Mouse (Mus musculus): ENCODE data around the gene Fbxo11. TPM values are rescaled to one million over a fixed set of nuclear protein-coding genes. Genes with fewer than 3 reads are reported as not detected.
A peak's percentile ranks its signal among the peaks of the same experiment; 100 is the strongest.

Fbxo11 gene
- polyA plus RNA-seq (2011; ENCODE audit: insufficient read length, low read depth, missing spikeins), result 95.7 and 110 TPM in 2 replicates

DNA sequence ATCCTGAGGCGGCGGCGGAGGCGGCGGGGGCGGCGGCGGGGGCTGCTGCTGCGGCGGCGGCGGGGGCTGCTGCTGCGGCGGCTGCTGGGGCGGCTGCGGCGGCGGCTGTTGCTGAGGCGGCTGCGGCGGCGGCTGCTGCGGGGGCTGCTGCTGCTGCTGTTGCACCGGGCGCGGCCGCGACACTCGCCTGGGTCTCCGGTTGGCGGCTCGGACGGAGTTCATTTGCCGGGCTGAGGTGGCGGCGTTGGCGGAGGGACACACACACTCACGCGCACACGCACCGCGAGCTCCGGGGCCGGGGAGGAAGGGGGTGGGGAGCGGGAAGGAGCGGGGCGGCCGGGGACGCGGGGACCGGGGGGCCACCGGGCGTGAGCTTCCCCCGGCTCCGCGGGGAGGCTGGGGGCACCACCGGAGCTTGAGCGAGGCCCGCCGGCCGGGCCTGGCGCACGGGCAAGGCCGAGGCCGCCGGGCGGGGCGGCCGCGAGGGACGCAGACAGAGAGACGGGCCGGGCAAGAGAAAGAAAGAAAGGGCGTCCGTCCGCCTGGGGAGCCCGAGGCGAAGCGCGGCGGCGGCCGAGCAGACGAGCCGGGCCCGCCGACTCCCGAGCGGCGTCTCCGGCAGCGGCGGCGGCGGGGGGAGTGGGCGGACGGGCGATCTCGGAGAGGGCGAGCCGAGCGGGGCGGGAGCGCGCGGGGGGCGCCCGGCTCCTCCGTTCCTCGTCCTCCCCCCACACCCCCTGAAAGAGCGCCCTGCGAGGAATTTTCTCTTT is at the start of gene Fbxo11:
Gene Fbxo11 (minus strand): TSS at position 261 of the 770 bp plus-strand sequence.
- H3K4me3 ChIP-seq (ENCODE audit: insufficient read depth, low read length), result peak within 1 kb of the TSS; percentile 74
- no peak for TF ChIP-seq CTCF (IDR thresholded peaks at IDR 0.05; ENCODE audit: borderline replicate concordance, insufficient read depth, low read length)
- TF ChIP-seq POLR2A (IDR thresholded peaks at IDR 0.05; ENCODE audit: low read depth, low read length), result no peak
- H3K27ac ChIP-seq (ENCODE audit: insufficient read depth, low read length), result peak within 1 kb of the TSS; percentile 99
- H3K4me1 ChIP-seq (ENCODE audit: control insufficient read depth, insufficient read depth, low read length), result peaks cover 3% of the 10 kb centered on the region; the same call in 1 of the 2 replicates

DNA sequence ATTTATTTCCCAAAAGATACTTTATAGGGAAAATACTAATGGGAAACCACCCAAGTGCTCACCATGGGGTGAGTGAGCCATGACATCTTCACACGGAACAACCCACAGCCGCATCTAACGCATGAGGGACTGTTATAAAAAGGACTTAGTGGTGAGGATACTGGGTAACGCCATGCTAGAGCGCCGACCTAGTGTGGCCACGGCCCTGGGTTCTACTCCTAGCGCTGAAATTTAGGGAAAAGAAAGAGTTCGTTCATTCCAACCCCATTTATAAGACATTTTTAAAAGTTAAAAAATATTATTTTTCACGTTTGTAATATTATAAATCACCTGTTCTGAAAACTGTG is 48.8 kb upstream of the Fbxo11 start:
- Histone ChIP-seq H3K27ac (ENCODE audit: insufficient read depth, low read length) (no peak overlapping the region), H3K4me3 (ENCODE audit: insufficient read depth, low read length) (no peak overlapping the region), H3K4me1 (ENCODE audit: control insufficient read depth, insufficient read depth, low read length) (no peaks in the 10 kb centered on the region)
- TF ChIP-seq POLR2A (IDR thresholded peaks at IDR 0.05; ENCODE audit: low read depth, low read length), result no peak
- no peak for TF ChIP-seq CTCF (IDR thresholded peaks at IDR 0.05; ENCODE audit: borderline replicate concordance, insufficient read depth, low read length)

DNA sequence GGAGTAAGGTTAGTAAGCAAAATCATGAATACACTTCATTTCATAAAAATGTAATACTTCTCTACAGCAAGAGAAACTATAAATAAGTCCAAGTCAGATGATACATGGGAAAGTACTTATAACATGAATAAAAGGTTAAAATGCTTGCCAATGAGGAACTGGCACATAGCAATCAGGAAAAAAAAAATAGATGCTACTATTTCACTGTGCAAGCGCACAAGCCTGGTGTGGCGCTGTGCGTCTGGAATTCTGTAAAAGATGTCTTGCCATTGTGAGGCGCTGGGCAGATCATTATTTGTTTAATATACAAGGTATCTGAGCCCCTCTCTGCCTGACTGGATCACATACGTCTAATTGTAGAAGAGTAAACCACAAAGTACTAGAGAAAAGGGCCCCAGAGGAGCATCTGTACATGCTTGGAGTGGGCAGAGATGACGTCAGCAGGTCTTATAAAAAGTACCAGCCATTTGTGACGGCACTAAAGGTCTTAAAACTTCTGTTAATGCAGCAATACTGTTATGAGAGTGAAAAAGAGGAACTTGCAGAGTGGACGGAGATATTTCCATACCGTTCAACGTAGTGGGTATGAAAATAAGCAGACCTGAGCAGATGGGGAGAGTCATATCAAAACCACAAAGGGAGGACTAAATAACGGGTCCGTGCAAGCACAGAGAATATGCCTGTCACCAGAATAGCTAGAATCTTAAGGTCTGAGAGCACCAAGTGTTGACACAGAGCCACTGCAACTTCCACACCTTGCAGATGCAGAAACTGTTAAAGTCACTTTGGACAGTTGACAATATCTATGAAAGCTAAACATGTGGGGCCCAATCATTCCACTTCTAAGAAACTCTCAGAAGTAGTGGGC is 48.2 kb upstream of the Fbxo11 start:
- Histone ChIP-seq H3K27ac (ENCODE audit: insufficient read depth, low read length) (no peak overlapping the region), H3K4me1 (ENCODE audit: control insufficient read depth, insufficient read depth, low read length) (no peaks in the 10 kb centered on the region), H3K4me3 (ENCODE audit: insufficient read depth, low read length) (no peak overlapping the region)
- TF ChIP-seq CTCF (IDR thresholded peaks at IDR 0.05; ENCODE audit: borderline replicate concordance, insufficient read depth, low read length) (no peak), POLR2A (IDR thresholded peaks at IDR 0.05; ENCODE audit: low read depth, low read length) (no peak)

DNA sequence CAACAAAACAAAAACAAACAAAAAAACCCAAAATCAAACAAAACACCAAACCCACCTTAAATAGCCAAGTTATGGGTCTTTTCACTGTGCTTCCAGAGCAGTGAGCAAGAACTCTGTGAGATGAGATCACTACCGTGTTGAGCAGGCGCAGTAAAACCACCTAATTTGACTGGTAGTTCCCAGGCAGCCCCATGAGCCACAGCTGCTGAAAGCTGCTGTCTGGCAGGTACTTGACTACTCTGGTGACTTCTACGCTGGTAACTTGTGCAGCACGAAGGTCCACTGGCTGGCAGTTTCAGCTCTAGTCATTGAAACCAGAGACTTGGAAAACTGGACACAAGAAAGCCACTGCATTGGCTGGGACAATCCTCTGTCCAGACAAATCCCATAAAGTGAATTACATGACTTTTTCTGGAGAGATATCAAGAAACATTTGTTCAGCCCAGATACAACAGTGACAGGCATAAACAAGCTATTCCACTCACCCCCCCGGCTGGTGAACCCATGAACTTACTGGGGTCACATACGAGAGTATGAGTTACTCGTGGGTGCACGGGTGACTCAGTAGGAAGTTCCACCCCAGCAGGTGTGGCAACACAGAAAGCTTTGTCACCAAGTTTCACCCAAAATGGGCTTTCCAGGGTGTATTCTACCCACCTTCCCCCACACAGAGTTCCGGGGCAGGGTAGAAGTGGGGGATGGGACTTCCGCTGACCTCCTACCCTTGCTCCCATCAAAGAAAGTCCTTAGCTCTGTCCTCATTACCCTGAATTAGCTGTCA is 47.0 kb upstream of the Fbxo11 start:
- H3K4me3 ChIP-seq (ENCODE audit: insufficient read depth, low read length), result no peak overlapping the region
- no peaks in the 10 kb centered on the region for H3K4me1 ChIP-seq (ENCODE audit: control insufficient read depth, insufficient read depth, low read length)
- H3K27ac ChIP-seq (ENCODE audit: insufficient read depth, low read length), result no peak overlapping the region
- TF ChIP-seq CTCF (IDR thresholded peaks at IDR 0.05; ENCODE audit: borderline replicate concordance, insufficient read depth, low read length), result no peak
- no peak for TF ChIP-seq POLR2A (IDR thresholded peaks at IDR 0.05; ENCODE audit: low read depth, low read length)

DNA sequence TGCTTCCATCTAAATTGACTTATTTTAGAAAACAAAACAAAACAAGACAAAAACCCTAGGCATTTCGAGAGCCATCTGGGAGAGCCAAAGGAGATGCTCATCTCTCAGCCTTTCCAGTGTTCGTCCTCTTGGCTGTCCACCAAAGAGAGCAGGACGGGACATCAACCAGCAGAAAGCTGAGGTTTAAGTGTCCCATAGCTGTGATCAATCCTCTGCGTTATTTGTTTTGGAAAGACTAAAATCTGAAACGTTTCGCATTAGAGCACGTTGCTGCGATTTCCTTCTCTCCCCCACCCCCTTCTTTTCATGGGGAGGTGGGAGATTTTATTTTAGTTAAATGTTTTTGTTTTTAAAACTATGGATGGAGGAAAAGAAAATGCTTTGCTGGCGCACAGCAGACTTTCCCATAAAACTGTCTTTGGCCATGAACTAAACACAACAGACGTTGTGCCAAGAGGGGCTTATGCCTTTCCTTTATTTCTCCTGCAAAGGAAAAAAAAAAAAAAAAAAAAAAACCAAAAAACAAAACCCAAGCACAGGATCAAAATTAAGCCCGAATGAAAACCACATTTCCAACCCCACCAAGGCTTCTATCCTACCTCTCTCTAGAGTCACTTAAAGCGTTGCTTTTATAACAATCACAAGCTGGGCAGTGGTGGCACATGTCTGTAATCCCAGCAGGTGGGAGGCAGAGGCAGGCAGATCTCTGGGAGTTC is 46.1 kb upstream of the Fbxo11 start:
- TF ChIP-seq CTCF (IDR thresholded peaks at IDR 0.05; ENCODE audit: borderline replicate concordance, insufficient read depth, low read length) (no peak), POLR2A (IDR thresholded peaks at IDR 0.05; ENCODE audit: low read depth, low read length) (no peak)
- no peak overlapping the region for H3K4me3 ChIP-seq (ENCODE audit: insufficient read depth, low read length)
- H3K4me1 ChIP-seq (ENCODE audit: control insufficient read depth, insufficient read depth, low read length), result no peaks in the 10 kb centered on the region
- H3K27ac ChIP-seq (ENCODE audit: insufficient read depth, low read length), result no peak overlapping the region

DNA sequence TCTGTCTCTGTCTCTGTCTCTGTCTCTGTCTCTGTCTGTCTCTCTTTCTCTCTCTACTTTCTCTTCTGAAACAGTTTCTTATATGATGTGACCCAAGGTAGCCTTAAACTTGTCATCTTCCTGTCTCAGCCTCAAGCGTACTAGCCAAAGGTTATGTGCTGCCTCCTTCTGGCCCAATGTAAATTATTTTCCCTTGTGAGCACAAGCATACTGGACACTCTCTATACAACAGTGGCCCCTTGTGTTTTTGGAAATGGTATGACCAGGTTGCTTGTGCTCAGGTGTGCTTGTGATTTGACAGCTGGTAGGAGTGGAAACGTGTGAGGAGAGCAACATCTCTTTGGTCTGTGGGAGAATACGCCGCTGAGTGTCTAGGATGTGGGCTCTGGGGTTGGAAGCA is 42.6 kb upstream of the Fbxo11 start:
- no peaks in the 10 kb centered on the region for H3K4me1 ChIP-seq (ENCODE audit: control insufficient read depth, insufficient read depth, low read length)
- H3K4me3 ChIP-seq (ENCODE audit: insufficient read depth, low read length), result no peak overlapping the region
- no peak overlapping the region for H3K27ac ChIP-seq (ENCODE audit: insufficient read depth, low read length)
- TF ChIP-seq POLR2A (IDR thresholded peaks at IDR 0.05; ENCODE audit: low read depth, low read length) (no peak), CTCF (IDR thresholded peaks at IDR 0.05; ENCODE audit: borderline replicate concordance, insufficient read depth, low read length) (no peak)

DNA sequence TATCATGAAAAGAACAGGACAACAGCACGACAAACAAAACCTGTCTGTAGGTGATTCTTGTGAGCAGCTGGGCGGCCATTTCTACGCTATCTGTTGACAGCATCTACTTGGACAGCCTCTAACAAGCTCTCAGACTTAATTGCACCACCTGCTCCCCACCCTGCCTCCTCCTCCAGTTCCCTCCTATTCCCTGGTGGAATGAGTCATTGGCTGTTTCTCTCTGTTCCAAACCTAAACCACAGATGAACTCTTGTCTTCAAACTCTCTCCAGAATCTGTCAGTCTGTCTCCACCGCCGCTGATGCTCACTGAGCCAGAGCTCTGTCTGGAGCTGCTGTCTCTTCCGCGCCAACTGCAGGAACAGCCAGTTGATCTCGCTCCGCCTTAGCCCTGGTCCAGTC is 41.3 kb upstream of the Fbxo11 start:
- no peaks in the 10 kb centered on the region for H3K4me1 ChIP-seq (ENCODE audit: control insufficient read depth, insufficient read depth, low read length)
- TF ChIP-seq POLR2A (IDR thresholded peaks at IDR 0.05; ENCODE audit: low read depth, low read length), result no peak
- TF ChIP-seq CTCF (IDR thresholded peaks at IDR 0.05; ENCODE audit: borderline replicate concordance, insufficient read depth, low read length), result no peak
- no peak overlapping the region for H3K4me3 ChIP-seq (ENCODE audit: insufficient read depth, low read length)
- H3K27ac ChIP-seq (ENCODE audit: insufficient read depth, low read length), result no peak overlapping the region

DNA sequence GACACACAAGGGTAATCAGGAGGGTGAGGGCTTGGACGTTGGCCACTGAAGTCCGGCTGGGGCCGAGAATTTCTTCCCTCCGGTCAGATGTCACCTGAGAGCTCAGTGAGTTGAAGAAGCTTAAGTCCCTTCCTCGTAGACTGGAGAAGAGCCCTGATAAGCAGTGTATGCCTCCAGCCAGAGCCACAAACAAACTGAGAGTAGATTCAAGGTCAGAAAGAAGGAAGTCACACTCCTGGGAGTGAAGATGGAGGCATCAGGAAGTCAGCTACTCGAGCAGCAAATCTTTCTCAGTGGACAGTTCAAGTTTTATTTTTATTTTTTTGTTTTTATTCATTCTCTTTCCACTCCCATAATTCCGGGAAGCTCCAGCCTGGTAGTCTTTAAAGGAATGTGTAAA is 37.5 kb upstream of the Fbxo11 start:
- Histone ChIP-seq H3K4me3 (ENCODE audit: insufficient read depth, low read length) (no peak overlapping the region), H3K4me1 (ENCODE audit: control insufficient read depth, insufficient read depth, low read length) (no peaks in the 10 kb centered on the region)

More for the DNA sequence above, 37.5 kb upstream of the Fbxo11 start:
- TF ChIP-seq CTCF (IDR thresholded peaks at IDR 0.05; ENCODE audit: borderline replicate concordance, insufficient read depth, low read length) (no peak), POLR2A (IDR thresholded peaks at IDR 0.05; ENCODE audit: low read depth, low read length) (no peak)
- no peak overlapping the region for H3K27ac ChIP-seq (ENCODE audit: insufficient read depth, low read length)
